Mouse (Mus musculus) cerebellum, adult 8-10 months (tissue): ENCODE results near the gene Dhrs3.

Experiments
- DNase-seq: peaks from one replicate; pipeline ENCODE4 v3.0.0; 2022

Dhrs3 gene

GRCm38 (mm10) chr4:144940796-144941462 is 48.3 kb downstream of the Dhrs3 start:
- no peak for DNase-seq

- no peak for DNase-seq
These were observed 49.8 kb downstream of the Dhrs3 start for GRCm38 (mm10) chr4:144942433-144942832.

- DNase-seq: no peak
These were observed 50.6 kb downstream of the Dhrs3 start for GRCm38 (mm10) chr4:144943273-144943672.

GRCm38 (mm10) chr4:144947738-144948390 is 55.2 kb downstream of the Dhrs3 start:
- DNase-seq: no peak

DNA sequence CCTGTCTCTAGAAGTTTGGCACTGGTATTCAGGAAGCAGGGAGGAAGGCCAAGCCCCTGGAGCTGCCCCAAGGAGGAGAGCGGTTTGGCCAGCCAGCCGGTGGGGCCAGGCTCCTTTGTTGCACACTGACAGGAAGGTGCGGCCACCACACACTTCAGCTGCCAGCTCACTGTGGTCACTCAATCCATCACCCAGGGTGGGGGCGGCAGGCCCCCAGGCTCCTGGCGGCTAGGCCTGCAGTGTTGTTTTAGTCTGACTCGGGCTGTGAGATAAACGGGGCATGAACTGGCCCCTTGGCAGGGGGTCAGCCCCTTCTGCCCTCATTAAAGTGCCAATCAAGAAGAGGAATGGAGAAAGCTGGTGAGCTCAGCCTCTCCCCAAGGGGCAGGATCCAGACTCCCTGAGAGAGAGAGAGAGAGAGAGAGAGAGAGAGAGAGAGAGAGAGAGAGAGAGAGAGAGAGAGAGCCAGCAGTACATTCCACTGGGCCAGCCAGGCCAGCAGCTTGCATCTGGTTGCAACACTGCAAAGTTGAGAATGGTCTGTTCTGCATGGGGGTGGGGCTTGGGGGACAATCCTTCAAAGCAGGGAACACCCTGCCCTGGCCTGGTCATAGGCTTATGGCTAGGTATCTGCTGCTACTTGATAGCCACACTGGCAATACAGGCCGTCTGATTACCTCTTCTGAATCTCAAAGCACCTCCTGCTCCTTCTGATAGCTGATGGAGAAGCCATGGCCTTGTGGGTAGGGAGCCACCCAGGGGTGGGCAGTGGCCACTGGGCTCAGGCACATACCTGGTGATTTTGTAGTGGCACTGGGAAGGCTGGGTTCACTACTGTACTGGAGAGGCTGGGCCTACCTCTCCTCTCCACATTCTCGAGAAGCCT is 57.1 kb downstream of the Dhrs3 start:
- DNase-seq: peak; percentile 26

DNA sequence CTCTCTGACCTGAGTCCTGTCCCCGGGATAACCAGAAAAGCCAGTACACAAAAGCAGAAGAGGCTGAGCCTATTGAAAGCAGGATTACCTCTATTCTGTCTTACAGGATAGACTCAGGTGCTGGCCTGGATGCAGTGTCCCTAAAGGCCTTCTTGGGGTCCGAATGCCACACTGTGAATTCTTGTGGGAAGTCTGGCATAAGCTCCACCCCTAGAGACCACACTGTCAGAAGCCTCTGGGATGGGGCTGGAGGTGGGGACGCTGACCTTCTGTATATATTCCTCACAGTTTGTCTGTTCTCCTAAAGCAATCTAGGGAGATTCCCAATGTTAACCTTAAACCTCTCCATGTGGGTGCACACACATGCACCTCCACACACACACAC is 57.7 kb downstream of the Dhrs3 start:
- no peak for DNase-seq

DNA sequence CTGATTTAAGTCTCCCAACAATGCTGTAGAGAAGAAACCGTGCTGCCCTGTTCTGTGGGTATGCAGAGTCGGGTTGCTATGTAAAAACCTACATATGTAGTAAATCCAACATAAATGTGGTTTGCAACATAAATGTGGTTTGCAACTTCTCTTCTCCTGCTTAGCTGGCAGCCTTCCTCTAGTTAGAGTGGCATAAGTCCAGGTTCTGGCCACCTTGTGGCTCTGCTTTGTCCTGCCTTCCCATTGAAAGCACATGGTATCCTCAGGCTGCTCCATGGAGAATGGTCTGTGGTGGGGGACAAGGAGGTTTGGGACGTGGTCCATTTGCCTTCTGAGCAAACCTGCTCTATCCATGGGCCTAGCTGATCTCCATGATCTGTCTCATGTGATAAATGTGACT is 58.3 kb downstream of the Dhrs3 start:
- no peak for DNase-seq

- DNase-seq: no peak
These were observed 59.2 kb downstream of the Dhrs3 start for GRCm38 (mm10) chr4:144951859-144952258.

DNA sequence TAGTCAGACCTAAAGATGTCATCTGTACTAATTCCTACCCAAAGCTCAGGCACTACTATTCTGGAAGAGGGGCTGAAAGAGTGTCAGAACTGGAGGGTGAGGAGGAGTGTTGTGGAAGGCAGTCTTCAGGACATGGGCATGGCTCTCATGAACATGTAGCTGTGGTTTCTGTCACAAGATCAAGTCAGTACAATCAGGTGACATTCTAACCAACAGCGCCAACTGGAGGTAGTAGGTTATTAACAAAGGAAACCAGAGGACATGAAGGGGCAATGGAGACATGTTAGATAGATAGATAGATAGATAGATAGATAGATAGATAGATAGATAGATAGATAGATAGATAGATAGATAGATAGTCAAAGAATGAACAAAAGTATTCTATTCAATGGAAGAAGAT is 60.8 kb downstream of the Dhrs3 start:
- DNase-seq: no peak

DNA sequence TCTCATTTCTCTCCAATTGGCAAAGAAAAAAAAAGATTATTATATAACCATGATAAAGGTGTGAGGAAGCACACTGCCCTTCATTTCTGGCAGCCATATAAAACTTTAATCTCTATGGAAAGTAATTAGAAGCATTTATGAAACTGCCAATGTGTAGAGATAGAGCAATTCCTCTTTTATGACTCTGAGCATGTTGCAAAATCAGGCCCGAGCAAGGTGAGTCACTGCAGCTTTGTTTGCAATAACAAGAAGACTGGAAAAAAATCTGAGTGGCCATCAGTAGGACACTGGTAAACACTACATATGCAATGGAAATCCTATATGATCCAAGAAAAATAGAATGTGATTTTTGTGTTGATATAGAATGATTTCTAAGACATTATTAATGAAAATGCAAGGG is 63.2 kb downstream of the Dhrs3 start:
- no peak for DNase-seq

DNA sequence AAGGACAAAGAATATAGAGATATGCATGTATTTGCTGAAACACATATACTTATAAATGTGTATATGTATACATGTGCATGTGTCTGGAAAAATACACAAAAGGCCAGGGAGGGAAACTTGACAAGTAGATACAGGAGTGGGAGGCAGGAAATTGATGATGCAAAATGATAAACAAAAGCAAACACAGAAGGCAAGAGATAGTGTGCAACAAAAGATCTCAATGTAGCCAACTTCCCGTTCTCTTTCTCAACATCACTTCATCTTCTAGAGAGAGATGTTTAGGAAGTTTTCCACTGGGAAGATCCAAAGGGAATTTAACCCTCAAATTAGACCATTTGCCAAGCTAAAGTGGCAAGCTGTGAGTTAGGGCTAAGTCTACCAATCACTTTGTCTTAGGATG is 63.7 kb downstream of the Dhrs3 start:
- no peak for DNase-seq

GRCm38 (mm10) chr4:144957186-144957585 is 64.6 kb downstream of the Dhrs3 start:
- DNase-seq: no peak

GRCm38 (mm10) chr4:144957721-144958120 is 65.1 kb downstream of the Dhrs3 start:
- DNase-seq: no peak

DNA sequence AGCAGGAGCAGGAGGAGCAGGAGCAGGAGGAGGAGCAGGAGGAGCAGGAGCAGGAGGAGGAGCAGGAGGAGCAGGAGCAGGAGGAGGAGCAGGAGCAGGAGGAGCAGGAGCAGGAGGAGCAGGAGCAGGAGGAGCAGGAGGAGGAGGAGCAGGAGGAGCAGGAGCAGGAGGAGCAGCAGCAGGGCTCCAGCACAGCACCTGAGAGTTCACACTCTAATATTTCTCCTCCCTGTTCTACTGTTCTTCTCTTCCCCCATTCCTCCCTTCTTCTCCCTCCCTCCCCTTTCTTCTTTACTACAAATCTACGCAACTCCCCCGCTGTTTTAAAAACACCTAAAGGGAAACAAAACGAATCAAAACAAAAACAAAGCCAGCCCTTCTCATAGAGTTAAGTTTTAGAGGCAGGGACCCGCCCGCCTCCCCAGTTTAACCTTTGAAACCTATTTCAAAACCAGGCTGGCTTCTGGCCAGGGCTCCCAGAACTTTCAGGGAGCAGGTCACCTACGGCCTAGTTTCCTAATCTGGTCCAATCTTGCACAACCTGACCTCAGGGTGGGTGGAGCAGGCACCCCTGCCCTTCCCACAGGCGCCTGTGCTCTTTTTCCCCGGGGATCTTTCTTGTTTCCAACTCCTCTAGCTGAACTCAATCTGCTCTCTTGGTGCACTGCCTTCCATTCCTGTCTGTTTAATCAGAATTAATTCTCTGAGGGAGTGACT is 67.7 kb downstream of the Dhrs3 start:
- no peak for DNase-seq

DNA sequence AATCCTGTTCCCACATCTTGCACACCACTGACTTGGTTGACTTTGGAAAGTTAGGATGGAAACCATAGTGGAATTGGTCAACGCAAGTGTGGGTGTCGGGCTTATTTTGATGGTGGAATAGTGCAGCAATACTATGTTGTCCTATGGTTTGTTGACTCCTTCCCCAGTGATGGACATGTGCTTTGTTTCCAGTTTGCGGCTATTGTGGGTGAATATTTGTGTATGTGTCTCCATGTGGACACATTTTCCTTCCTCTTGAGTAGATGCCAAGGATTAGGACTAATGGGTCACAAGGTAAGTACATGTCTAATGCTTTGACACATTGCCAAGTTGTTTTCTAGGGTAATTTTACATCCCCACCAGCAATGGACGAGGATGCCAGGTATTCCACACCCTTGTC is 68.6 kb downstream of the Dhrs3 start:
- DNase-seq: no peak

- no peak for DNase-seq
These were observed 69.1 kb downstream of the Dhrs3 start for GRCm38 (mm10) chr4:144961696-144962095.

DNA sequence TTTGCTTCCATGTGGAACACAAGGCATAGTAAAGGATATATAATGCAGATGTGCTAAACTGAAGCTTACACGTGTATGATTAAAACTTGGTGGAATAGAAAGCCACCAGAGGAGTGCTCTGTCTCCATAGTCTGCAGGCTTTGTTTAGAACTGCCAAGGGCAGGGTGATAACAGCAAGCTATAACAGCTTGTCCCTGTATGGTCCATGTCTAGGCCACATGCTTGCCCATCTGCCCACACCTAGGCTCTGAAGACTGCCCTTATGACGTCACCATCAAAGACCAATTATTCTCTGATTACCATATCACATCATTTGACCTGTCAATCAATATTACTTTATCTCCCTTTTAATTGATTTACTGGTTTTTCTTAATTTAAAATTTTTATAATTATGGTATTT is 72.6 kb downstream of the Dhrs3 start:
- no peak for DNase-seq

GRCm38 (mm10) chr4:144968371-144968770 is 75.7 kb downstream of the Dhrs3 start:
- no peak for DNase-seq

DNA sequence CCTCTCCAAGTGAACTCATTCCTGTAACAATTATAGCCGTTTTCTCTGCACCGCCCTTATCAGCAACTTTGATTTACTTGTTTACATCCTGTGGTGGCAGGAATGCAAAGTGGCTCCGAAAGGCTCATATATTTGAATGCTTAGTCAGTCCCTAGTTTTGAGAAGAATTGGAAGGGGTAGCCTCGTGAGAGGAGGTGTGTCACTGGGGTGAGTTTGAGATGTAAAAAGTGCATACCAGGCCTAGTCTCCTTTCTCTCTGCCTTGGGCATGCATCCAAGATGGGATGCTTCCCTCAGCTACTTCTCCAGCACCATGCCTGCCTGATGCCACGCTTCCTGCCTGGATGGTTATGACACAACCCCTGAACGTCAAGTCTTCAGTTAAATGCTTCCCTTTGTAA is 76.4 kb downstream of the Dhrs3 start:
- DNase-seq: no peak

GRCm38 (mm10) chr4:144971048-144971447 is 78.4 kb downstream of the Dhrs3 start:
- DNase-seq: no peak

DNA sequence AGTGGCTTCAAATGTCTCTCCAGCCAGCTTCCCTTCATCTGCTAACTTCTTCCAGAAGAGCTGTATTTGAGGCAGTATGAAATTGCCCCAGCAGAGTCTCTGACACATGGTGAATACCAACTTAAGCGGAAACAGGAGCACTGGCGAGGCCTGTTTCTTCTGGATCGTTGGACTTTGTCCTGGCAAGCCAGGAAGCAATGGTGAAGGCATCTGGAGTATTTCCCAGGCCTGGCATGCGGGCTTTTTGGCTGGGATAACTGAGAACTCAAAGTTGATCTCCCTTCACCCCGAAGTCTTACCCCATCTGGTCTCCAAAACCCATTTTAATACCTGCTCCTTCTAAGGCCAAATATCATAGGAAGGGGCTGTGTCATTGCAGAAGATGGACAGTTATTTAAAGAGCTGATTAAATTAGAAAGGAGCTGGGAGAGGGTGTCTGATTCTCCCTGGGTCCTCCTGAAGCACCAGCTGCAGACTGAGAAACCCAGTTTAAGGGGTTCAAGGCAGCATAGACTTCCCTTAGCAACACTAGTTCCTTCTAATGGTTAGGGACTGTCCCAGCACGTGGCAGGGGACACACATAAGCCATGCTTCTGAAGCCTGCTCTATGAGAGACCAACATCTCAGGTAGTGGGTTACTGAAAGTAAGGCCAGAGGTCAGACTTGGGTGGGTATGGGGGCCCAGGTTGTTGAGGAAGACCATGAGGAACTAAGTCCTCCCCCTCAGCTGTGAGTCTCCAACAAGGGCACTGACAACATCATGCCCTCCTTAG is 80.5 kb downstream of the Dhrs3 start:
- peak; percentile 65 for DNase-seq

- DNase-seq: no peak
These were observed 81.8 kb downstream of the Dhrs3 start for GRCm38 (mm10) chr4:144974458-144974857.
